Mouse (Mus musculus): ENCODE data around the gene Itpr3. TPM values are rescaled to one million over a fixed set of nuclear protein-coding genes. Genes with fewer than 3 reads are reported as not detected.

The Itpr3 gene
- polyA plus RNA-seq, 1 experiment from 2014 or later, result 2.2 TPM

DNA sequence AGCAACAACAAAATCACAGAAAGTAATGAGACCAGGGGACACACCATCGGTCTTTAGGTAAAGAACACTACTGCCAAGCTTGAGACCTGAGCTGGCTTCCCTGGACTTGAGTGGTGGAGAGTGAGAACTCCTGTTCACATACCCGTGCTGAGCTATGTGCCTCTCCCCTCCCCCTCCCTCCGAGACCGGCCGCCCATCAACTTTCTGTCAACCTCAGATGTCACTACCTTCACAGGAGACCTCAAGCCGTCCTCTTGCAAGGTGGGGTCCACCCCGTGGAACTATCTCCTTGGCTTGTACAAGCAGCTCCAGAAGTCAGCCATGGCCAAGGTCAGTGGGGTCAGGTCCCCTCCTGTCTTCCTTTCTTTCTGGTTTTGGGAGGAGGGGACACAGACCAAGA is 24.8 kb upstream of the Itpr3 start:
- Histone ChIP-seq H3K4me3 (ENCODE audit: low read length) (peak overlapping the region; percentile 15; the same call in 1 of the 2 replicates), H3K9ac (ENCODE audit: low read length) (peak overlapping the region; percentile 27; the same call in 1 of the 2 replicates), H3K27me3 (ENCODE audit: control insufficient read depth, insufficient read depth, low read length) (no peaks in the 10 kb centered on the region), H3K27ac (ENCODE audit: low read length) (no peak overlapping the region), H3K9me3 (replicated peaks; ENCODE audit: control insufficient read depth, low read length) (no peaks in the 10 kb centered on the region), H3K4me1 (ENCODE audit: control insufficient read depth, insufficient read depth, low read length) (peaks cover 10% of the 10 kb centered on the region), H3K36me3 (ENCODE audit: control insufficient read depth, insufficient read depth) (no peaks in the 10 kb centered on the region), H3K4me2 (ENCODE audit: low read depth, low read length) (peak overlapping the region; percentile 57)
- ATAC-seq (replicated peaks; ENCODE audit: extremely low read depth, insufficient read depth, low FRiP score), result no peak
- 40% methylated on average over 7 of the region's 7 CpGs for WGBS

DNA sequence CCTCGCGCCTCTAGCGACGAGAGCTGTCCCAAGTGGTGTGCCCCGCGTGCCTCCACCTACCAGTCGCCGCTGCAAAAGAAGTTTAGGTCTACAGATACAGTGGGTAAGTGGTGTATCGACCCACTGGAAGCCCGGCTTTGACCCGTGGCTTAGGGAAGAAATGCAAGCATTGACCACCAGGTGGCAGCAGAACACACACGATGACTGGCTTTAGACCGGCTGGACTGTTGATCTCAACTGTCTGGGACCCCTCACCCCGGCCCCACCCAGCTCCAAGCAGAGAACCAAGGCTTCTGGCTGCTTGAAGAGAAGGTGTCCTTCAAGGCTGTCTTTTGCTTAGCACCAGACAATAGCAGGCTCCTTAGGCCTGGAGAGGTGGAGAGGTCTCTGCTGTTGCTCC is 24.2 kb upstream of the Itpr3 start:
- Histone ChIP-seq H3K4me2 (ENCODE audit: low read depth, low read length) (peak overlapping the region; percentile 57), H3K27ac (ENCODE audit: low read length) (no peak overlapping the region), H3K9me3 (replicated peaks; ENCODE audit: control insufficient read depth, low read length) (no peaks in the 10 kb centered on the region), H3K36me3 (ENCODE audit: control insufficient read depth, insufficient read depth) (no peaks in the 10 kb centered on the region), H3K27me3 (ENCODE audit: control insufficient read depth, insufficient read depth, low read length) (no peaks in the 10 kb centered on the region), H3K4me3 (ENCODE audit: low read length) (peak overlapping the region; percentile 15), H3K9ac (ENCODE audit: low read length) (peak overlapping the region; percentile 27; the same call in 1 of the 2 replicates), H3K4me1 (ENCODE audit: control insufficient read depth, insufficient read depth, low read length) (peaks cover 5% of the 10 kb centered on the region)
- peak; percentile 25 for ATAC-seq (replicated peaks; ENCODE audit: extremely low read depth, insufficient read depth, low FRiP score)
- under 1% methylated on average over 14 of the region's 14 CpGs for WGBS

DNA sequence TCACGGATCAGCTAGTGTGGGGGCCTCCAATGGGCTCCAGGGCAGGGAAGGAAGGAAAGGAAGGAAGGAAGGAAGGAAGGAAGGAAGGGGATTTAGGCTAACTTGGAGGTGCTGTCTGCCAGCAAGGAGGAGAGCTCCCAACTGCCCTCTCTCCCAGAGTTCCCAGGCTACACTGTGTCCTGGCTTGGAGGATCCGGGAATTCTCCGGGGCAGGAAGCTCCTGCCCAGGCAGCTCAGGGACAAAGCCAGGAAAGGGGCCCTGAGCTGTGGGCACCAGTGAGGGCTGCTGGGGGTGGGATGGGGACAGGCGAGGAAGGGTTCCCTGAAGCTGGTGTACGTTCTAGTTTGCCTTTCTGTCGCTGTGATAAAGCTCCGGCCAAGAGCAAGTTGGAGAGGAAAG is 20.6 kb upstream of the Itpr3 start:
- H3K27me3 ChIP-seq (ENCODE audit: control insufficient read depth, insufficient read depth, low read length), result no peaks in the 10 kb centered on the region
- H3K4me1 ChIP-seq (ENCODE audit: control insufficient read depth, insufficient read depth, low read length), result peaks cover 16% of the 10 kb centered on the region
- no peaks in the 10 kb centered on the region for H3K36me3 ChIP-seq (ENCODE audit: control insufficient read depth, insufficient read depth)
- no peak for ATAC-seq (replicated peaks; ENCODE audit: extremely low read depth, insufficient read depth, low FRiP score)
- 61% methylated on average over 7 of the region's 7 CpGs for WGBS
- H3K4me3 ChIP-seq (ENCODE audit: low read length), result no peak overlapping the region
- 0 out of 2 replicates have a peak overlapping the region, but pooled peaks have one; percentile 5 for H3K27ac ChIP-seq (ENCODE audit: low read length)
- no peaks in the 10 kb centered on the region for H3K9me3 ChIP-seq (replicated peaks; ENCODE audit: control insufficient read depth, low read length)
- H3K4me2 ChIP-seq (ENCODE audit: low read depth, low read length), result no peak overlapping the region
- H3K9ac ChIP-seq (ENCODE audit: low read length), result no peak overlapping the region

DNA sequence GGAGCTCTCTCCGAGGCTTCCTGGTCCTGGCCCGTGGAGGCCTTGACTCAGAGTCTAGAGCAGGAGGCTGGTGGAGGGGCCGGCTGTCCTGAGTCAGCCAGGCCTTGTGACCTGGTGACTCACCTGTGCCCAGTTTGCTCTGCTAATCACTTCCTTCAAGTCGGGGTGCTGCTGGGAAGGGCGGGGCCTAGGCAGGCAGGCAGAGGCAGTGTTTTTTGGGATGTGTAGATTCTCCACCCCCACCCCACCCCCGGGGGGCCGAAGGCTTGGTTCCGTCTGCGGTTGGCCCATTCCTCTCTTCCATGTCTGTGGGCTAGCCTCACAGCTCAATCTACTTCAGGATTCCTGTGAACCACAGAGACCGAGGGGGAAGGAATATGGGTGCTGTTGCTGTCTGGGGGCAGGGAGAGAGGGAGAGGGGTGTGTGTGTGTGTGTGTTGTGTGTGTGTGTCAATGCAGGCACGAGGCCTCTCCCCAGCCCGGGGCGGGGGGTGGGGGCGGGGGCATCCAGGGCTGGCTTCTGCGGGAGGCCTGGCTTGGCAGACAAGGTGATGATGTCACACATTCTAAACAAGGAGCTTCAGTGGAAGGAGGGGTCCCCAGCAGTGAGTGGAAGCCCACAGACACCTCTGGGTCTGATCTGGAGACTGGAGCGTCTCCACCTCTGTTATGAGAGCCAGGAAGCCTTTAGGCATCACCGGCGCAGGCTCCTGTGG is 18.6 kb upstream of the Itpr3 start:
- Histone ChIP-seq H3K36me3 (ENCODE audit: control insufficient read depth, insufficient read depth) (no peaks in the 10 kb centered on the region), H3K4me2 (ENCODE audit: low read depth, low read length) (no peak overlapping the region), H3K9me3 (replicated peaks; ENCODE audit: control insufficient read depth, low read length) (no peaks in the 10 kb centered on the region), H3K9ac (ENCODE audit: low read length) (peak overlapping the region; percentile 11; the same call in 1 of the 2 replicates), H3K4me1 (ENCODE audit: control insufficient read depth, insufficient read depth, low read length) (peaks cover 21% of the 10 kb centered on the region), H3K27ac (ENCODE audit: low read length) (no peak overlapping the region), H3K4me3 (ENCODE audit: low read length) (no peak overlapping the region), H3K27me3 (ENCODE audit: control insufficient read depth, insufficient read depth, low read length) (no peaks in the 10 kb centered on the region)
- 35% methylated on average over 18 of the region's 18 CpGs for WGBS
- ATAC-seq (replicated peaks; ENCODE audit: extremely low read depth, insufficient read depth, low FRiP score), result no peak; the same call in 1 of the 2 replicates

DNA sequence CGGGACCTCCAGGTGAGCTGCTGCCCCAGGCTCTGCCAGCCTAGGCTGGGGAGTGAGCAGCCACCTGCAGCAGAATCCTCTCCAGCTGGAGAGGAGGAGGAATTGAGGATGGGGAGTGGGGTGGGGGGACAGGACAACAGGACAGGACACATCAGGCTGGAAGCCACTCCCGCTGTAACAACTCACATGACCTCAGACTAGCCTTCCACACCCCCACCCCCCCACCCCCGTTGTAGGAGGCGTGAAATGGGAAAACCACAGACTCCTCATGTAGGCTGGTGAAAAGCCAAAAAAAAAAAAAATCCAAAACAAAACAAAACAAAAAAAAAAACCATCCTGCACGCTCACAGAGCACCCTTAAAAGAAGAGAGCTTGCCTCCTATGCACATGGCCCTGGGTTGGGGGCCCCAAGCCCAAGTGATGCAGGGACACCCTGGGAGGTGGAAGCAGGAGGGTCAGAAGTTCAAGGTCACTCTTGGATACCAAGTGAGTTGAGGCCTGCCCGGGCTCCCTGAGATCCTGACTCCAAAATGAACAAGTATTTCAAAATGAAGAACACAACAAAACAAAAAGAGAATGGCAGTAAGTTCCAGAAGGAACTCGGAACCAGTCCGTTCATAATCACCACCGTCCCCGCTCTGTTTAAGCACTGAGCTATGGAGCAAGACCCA is 17.5 kb upstream of the Itpr3 start:
- no peak for ATAC-seq (replicated peaks; ENCODE audit: extremely low read depth, insufficient read depth, low FRiP score)
- Histone ChIP-seq H3K9ac (ENCODE audit: low read length) (no peak overlapping the region), H3K27me3 (ENCODE audit: control insufficient read depth, insufficient read depth, low read length) (no peaks in the 10 kb centered on the region), H3K4me2 (ENCODE audit: low read depth, low read length) (no peak overlapping the region), H3K27ac (ENCODE audit: low read length) (no peak overlapping the region), H3K9me3 (replicated peaks; ENCODE audit: control insufficient read depth, low read length) (no peaks in the 10 kb centered on the region), H3K4me1 (ENCODE audit: control insufficient read depth, insufficient read depth, low read length) (peaks cover 21% of the 10 kb centered on the region), H3K36me3 (ENCODE audit: control insufficient read depth, insufficient read depth) (no peaks in the 10 kb centered on the region), H3K4me3 (ENCODE audit: low read length) (no peak overlapping the region)
- WGBS, result 71% methylated on average over 10 of the region's 10 CpGs

DNA sequence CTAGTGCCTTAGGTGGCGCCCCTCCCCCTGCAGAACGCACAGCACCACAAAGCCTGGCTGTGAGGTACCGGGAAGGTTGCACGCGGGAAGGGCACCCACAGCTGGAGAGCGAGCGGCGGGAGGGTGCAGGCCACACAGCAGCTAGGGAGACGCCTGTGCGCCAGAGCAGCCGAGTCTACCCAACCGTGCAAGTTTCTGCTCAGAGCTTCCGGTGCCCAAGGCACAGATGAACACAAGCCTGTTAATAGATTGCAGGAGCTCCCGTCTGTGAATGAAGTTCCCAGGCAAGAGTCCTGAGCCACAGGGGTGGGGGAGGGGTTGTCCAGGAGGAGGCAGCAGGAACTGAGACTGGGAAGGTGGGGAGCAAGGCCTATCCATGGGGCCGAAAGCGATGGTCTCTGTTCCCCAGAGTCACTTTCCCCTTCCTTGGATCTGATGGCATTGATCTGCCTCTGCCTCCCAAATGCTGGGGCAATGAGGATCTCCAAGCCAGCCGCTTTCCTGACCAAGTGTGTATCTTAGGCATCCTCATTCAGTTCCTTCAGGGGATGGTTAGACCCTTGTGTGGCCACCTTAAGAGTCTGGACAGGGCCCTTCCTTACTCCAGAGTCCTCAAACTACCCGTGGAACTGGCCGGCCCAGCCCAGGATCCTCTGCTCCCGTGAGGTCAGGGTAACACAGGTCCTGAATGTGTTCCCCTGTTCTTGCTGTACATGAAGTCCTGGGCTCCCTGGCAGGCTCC is 16.6 kb upstream of the Itpr3 start:
- no peaks in the 10 kb centered on the region for H3K36me3 ChIP-seq (ENCODE audit: control insufficient read depth, insufficient read depth)
- peak overlapping the region; percentile 39; the same call in 1 of the 2 replicates for H3K9ac ChIP-seq (ENCODE audit: low read length)
- H3K27ac ChIP-seq (ENCODE audit: low read length), result no peak overlapping the region
- no peaks in the 10 kb centered on the region for H3K27me3 ChIP-seq (ENCODE audit: control insufficient read depth, insufficient read depth, low read length)
- ATAC-seq (replicated peaks; ENCODE audit: extremely low read depth, insufficient read depth, low FRiP score), result no peak
- WGBS, result 30% methylated on average over 20 of the region's 20 CpGs
- H3K4me2 ChIP-seq (ENCODE audit: low read depth, low read length), result peak overlapping the region; percentile 27
- no peak overlapping the region for H3K4me3 ChIP-seq (ENCODE audit: low read length)
- H3K4me1 ChIP-seq (ENCODE audit: control insufficient read depth, insufficient read depth, low read length), result peaks cover 21% of the 10 kb centered on the region
- H3K9me3 ChIP-seq (replicated peaks; ENCODE audit: control insufficient read depth, low read length), result no peaks in the 10 kb centered on the region

DNA sequence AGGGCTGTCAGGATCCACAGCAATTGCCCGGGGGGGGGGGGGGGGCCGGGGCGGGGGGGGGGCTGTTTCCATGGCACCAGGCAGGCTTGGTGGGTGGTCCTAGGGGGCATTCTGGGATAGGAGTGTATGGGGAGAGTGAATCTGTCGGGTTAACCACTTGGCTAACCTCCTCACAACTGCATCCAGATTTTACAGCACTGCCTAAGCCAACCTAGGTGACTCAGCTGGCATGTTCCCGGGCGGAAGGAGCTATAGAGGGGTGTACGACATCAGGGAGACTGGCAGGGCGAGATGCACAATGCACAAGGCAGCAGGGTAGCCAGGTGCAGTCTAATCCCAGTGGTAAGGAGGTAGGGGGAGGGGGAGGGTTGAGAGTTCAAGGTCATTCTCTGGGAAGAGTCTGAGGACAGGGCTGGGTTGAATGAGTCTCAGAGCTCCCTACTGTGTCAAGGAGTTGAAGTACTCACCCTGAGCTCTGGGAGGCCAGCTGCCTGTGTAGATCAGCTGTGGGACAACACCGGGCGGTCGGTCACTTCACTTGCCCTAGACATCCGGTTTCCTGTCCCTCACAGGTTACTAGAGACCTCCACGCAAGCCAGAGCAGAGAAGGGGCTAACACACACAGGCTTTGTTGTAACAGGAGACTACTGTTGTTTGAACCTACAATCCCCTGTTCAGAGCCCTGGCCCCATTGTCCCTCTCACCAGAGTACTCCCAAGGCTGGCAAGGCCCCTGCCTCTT is 15.9 kb upstream of the Itpr3 start:
- Histone ChIP-seq H3K36me3 (ENCODE audit: control insufficient read depth, insufficient read depth) (no peaks in the 10 kb centered on the region), H3K4me2 (ENCODE audit: low read depth, low read length) (no peak overlapping the region), H3K4me1 (ENCODE audit: control insufficient read depth, insufficient read depth, low read length) (peaks cover 21% of the 10 kb centered on the region), H3K27me3 (ENCODE audit: control insufficient read depth, insufficient read depth, low read length) (no peaks in the 10 kb centered on the region), H3K9me3 (replicated peaks; ENCODE audit: control insufficient read depth, low read length) (no peaks in the 10 kb centered on the region), H3K4me3 (ENCODE audit: low read length) (no peak overlapping the region), H3K9ac (ENCODE audit: low read length) (no peak overlapping the region), H3K27ac (ENCODE audit: low read length) (no peak overlapping the region)
- ATAC-seq (replicated peaks; ENCODE audit: extremely low read depth, insufficient read depth, low FRiP score), result no peak
- WGBS, result 61% methylated on average over 10 of the region's 13 CpGs

DNA sequence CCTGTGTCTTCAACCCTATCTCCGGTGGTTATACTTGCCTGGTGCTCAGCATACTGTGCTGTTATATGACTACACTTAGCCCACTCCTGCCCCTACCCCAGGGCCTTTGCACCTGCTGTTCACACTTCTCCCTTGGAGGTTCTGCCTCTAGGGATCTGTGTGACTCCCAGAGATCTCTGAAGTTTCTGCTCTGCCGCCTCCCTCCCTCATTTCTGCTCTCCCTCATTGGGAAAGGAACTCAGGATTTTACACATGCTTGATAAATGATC is 15.4 kb upstream of the Itpr3 start:
- Histone ChIP-seq H3K27ac (ENCODE audit: low read length) (no peak overlapping the region), H3K9me3 (replicated peaks; ENCODE audit: control insufficient read depth, low read length) (no peaks in the 10 kb centered on the region), H3K4me3 (ENCODE audit: low read length) (no peak overlapping the region), H3K36me3 (ENCODE audit: control insufficient read depth, insufficient read depth) (no peaks in the 10 kb centered on the region), H3K27me3 (ENCODE audit: control insufficient read depth, insufficient read depth, low read length) (no peaks in the 10 kb centered on the region), H3K4me2 (ENCODE audit: low read depth, low read length) (no peak overlapping the region), H3K9ac (ENCODE audit: low read length) (no peak overlapping the region), H3K4me1 (ENCODE audit: control insufficient read depth, insufficient read depth, low read length) (peaks cover 21% of the 10 kb centered on the region)
- 83% methylated on average over 2 of the region's 2 CpGs for WGBS
- ATAC-seq (replicated peaks; ENCODE audit: extremely low read depth, insufficient read depth, low FRiP score), result no peak

All from heart, embryonic 16.5 days (tissue).